Mouse (Mus musculus) liver, adult 2 months (tissue): ENCODE results near the gene L3hypdh. TPM values are rescaled to one million over a fixed set of nuclear protein-coding genes. Genes with fewer than 3 reads are reported as not detected.
A peak's percentile ranks its signal among the peaks of the same experiment; 100 is the strongest.

Experiments used
- DNase-seq: peaks from one replicate; pipeline ENCODE4 v3.0.0-alpha.2; 2011; ENCODE audit warnings: low read depth, low spot score; ENCODE audit errors: extremely low read depth
- H3K27ac ChIP-seq: fragments of 200-500 bp; replicated peaks from 2 replicates; pipeline ENCODE4 v1.5.1; 2012; ENCODE audit warnings: low read depth, mild to moderate bottlenecking, control low read depth, inconsistent platforms, low read length; ENCODE audit not compliant: insufficient read depth
- H3K27me3 ChIP-seq: fragments of 200-500 bp; 2 replicates; pipeline ENCODE4 v1.6.1; 2012; ENCODE audit warnings: mild to moderate bottlenecking, moderate library complexity, low read length, inconsistent platforms; ENCODE audit not compliant: control insufficient read depth, insufficient read depth
- H3K36me3 ChIP-seq: fragments of 200-500 bp; 2 replicates; pipeline ENCODE4 v1.6.1; 2012; ENCODE audit warnings: low read length, inconsistent platforms; ENCODE audit not compliant: control insufficient read depth, insufficient read depth
- H3K4me1 ChIP-seq: fragments of 200-500 bp; 2 replicates; pipeline ENCODE4 v1.6.1; 2011; ENCODE audit warnings: low read length; ENCODE audit not compliant: control insufficient read depth, insufficient read depth
- H3K4me3 ChIP-seq: fragments of 200-500 bp; 2 replicates; pipeline ENCODE4 v1.5.1; 2011; ENCODE audit warnings: low read depth, mild to moderate bottlenecking, control low read depth, low read length, moderate library complexity; ENCODE audit not compliant: insufficient read depth
- H3K79me2 ChIP-seq: fragments of 200-500 bp; 2 replicates; pipeline ENCODE4 v1.6.1; 2012; ENCODE audit warnings: inconsistent platforms, mild to moderate bottlenecking, low read length, moderate library complexity; ENCODE audit not compliant: control insufficient read depth, insufficient read depth
- H3K9ac ChIP-seq: fragments of 200-500 bp; 2 replicates; pipeline ENCODE4 v1.6.1; 2012; ENCODE audit warnings: low read depth, mild to moderate bottlenecking, control low read depth, inconsistent platforms, low read length
- CTCF ChIP-seq: fragments of 200-500 bp; IDR thresholded peaks from 2 replicates; pipeline ENCODE4 v1.5.1; 2011; ENCODE audit warnings: low read depth, low read length, control low read depth
- POLR2A ChIP-seq: fragments of 200-500 bp; IDR thresholded peaks from 2 replicates; pipeline ENCODE4 v1.6.1; 2011; ENCODE audit warnings: low read length, control low read depth; ENCODE audit not compliant: insufficient read depth; ENCODE audit errors: extremely low read depth
- WGBS: fragments of 180-500 bp; shearing (Covaris S2); methylation state at CpG from one replicate; pipeline ENCODE4 v1.1.7; 2018; 5-methylcytosine and 5-hydroxymethylcytosine counted together
- polyA plus RNA-seq: library from polyadenylated mRNA; depleted of rRNA; stranded (reverse); fragments of >200 nt; gene quantifications from 2 replicates; pipeline ENCODE4 v1.2.3, GENCODE M21; 2012
- total RNA-seq: library from RNA; depleted of rRNA; stranded (reverse); fragments of >200 nt; gene quantifications from 2 replicates; pipeline ENCODE4 v1.2.3, GENCODE M21; 2014

Gene L3hypdh
- total and polyA plus RNA-seq, 2 experiments, result 26.6 to 33.1 TPM

- Histone ChIP-seq H3K9ac (peak within 1 kb of the TSS; percentile 15), H3K4me3 (peak within 1 kb of the TSS; percentile 53), H3K79me2 (no peaks in the 10 kb centered on the region), H3K36me3 (peaks cover 15% of the 10 kb centered on the region), H3K4me1 (peaks cover 4% of the 10 kb centered on the region; the same call in 1 of the 2 replicates), H3K27me3 (no peaks in the 10 kb centered on the region), H3K27ac (no peak within 1 kb of the TSS)
- WGBS, result 5% methylated on average over 94 of the region's 94 CpGs
- DNase-seq, result peak; percentile 52
- peak; percentile 88 for TF ChIP-seq CTCF
- no peak for TF ChIP-seq POLR2A
Measured at GRCm38 (mm10) chr12:72070327-72071269, 14.6 kb downstream of the L3hypdh start, which contains the start of gene Gpr135. Gene Gpr135 (minus strand): TSS chr12:72071125.

GRCm38 (mm10) chr12:72069626-72070326 is 15.5 kb downstream of the L3hypdh start:
- 15% methylated on average over 40 of the region's 40 CpGs for WGBS
- Histone ChIP-seq H3K36me3 (peaks cover 8% of the 10 kb centered on the region; the same call in 1 of the 2 replicates), H3K79me2 (no peaks in the 10 kb centered on the region), H3K27me3 (no peaks in the 10 kb centered on the region), H3K9ac (no peak overlapping the region), H3K4me3 (peak overlapping the region; percentile 53; the same call in 1 of the 2 replicates), H3K4me1 (peaks cover 4% of the 10 kb centered on the region; the same call in 1 of the 2 replicates), H3K27ac (no peak overlapping the region)
- DNase-seq, result no peak
- no peak for TF ChIP-seq POLR2A
- TF ChIP-seq CTCF, result no peak

GRCm38 (mm10) chr12:72057780-72058179 is 27.5 kb downstream of the L3hypdh start:
- Histone ChIP-seq H3K79me2 (no peaks in the 10 kb centered on the region), H3K36me3 (no peaks in the 10 kb centered on the region), H3K4me3 (no peak overlapping the region), H3K9ac (no peak overlapping the region), H3K4me1 (no peaks in the 10 kb centered on the region), H3K27ac (no peak overlapping the region), H3K27me3 (no peaks in the 10 kb centered on the region)
- 73% methylated on average over 1 of the region's 1 CpGs for WGBS
- TF ChIP-seq POLR2A (no peak), CTCF (no peak)
- DNase-seq, result no peak

- Histone ChIP-seq H3K79me2 (no peaks in the 10 kb centered on the region), H3K4me1 (no peaks in the 10 kb centered on the region), H3K9ac (no peak overlapping the region), H3K27me3 (no peaks in the 10 kb centered on the region), H3K27ac (no peak overlapping the region), H3K36me3 (no peaks in the 10 kb centered on the region), H3K4me3 (no peak overlapping the region)
- TF ChIP-seq POLR2A (no peak), CTCF (no peak)
- no peak for DNase-seq
- 58% methylated on average over 6 of the region's 6 CpGs for WGBS
Measured at GRCm38 (mm10) chr12:72053851-72054250, 31.4 kb downstream of the L3hypdh start.

- Histone ChIP-seq H3K4me1 (no peaks in the 10 kb centered on the region), H3K4me3 (no peak overlapping the region), H3K27ac (no peak overlapping the region), H3K36me3 (no peaks in the 10 kb centered on the region), H3K79me2 (no peaks in the 10 kb centered on the region), H3K9ac (no peak overlapping the region), H3K27me3 (no peaks in the 10 kb centered on the region)
- TF ChIP-seq POLR2A, result no peak
- TF ChIP-seq CTCF, result 0 out of 2 replicates have a peak, but pooled peaks have one; percentile 36
- 28% methylated on average over 6 of the region's 6 CpGs for WGBS
- DNase-seq, result peak; percentile 44
Measured at GRCm38 (mm10) chr12:72053303-72053702, 31.9 kb downstream of the L3hypdh start.
